Mouse (Mus musculus): ENCODE results near the gene 5730455P16Rik.
"Not testable (repeated sequence)": the region's sequence is repeated elsewhere in the genome, so short reads cannot be mapped to it uniquely, and the experiment has no call there.

DNA sequence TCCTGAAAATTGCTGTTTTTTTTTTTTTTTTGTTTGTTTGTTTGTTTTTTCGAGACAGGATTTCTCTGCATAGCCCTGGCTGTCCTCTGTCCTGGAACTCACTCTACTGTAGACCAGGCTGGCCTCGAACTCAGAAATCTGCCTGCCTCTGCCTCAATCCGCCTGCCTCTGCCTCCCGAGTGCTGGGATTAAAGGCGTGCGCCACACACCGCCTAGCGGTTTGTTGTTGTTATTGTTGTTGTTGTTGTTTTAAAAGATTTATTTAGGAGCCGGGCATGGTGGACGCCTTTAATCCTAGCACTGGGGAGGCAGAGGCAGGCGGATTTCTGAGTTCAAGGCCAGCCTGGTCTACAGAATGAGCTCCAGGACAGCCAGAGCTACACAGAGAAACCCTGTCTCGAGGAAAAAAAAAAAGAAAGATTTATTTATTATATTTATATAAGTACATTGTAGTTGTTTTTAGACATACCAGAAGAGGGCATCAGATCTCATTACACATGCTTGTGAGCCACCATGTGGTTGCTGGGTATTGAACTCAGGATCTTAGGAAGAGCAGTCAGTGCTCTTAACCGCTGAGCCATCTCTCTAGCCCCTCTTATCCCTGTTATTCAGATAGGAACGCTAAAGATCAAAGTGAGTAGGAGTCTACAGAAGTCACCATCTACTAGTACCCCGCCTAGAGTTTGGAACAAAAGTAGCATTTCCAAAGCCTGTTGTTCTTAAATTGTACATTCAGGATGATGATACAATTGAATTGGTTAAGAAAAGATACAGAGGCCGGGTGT is 48.4 kb upstream of the 5730455P16Rik start:
- TF ChIP-seq CTCF (IDR thresholded peaks at IDR 0.05; ENCODE audit: borderline replicate concordance, insufficient read depth, low read length); POLR2A (IDR thresholded peaks at IDR 0.05; ENCODE audit: low read depth, low read length): not testable (repeated sequence)
